Mouse (Mus musculus) cerebellum, adult 2 months (tissue): ENCODE measurements around the gene Trim2. TPM values are rescaled to one million over a fixed set of nuclear protein-coding genes. Genes with fewer than 3 reads are reported as not detected.

Experiments
- DNase-seq, 2 experiments: peaks; one replicate each; pipeline ENCODE4 v3.0.0; 2021
- H3K27ac ChIP-seq: fragments of 200-500 bp; 2 replicates; pipeline ENCODE4 v1.5.1; 2012; ENCODE audit warnings: low read length, control low read depth, inconsistent platforms; ENCODE audit not compliant: insufficient read depth
- H3K27me3 ChIP-seq: fragments of 200-500 bp; 2 replicates; pipeline ENCODE4 v1.6.1; 2012; ENCODE audit warnings: inconsistent platforms, mild to moderate bottlenecking, low read length, moderate library complexity; ENCODE audit not compliant: control insufficient read depth, insufficient read depth
- H3K4me1 ChIP-seq: fragments of 200-500 bp; 2 replicates; pipeline ENCODE4 v1.6.1; 2011; ENCODE audit warnings: low read length; ENCODE audit not compliant: control insufficient read depth, insufficient read depth
- H3K4me3 ChIP-seq: fragments of 200-500 bp; replicated peaks from 2 replicates; pipeline ENCODE3; 2011; ENCODE audit warnings: mild to moderate bottlenecking, low read depth, low read length, control low read depth; ENCODE audit not compliant: insufficient read depth
- CTCF ChIP-seq: fragments of 200-500 bp; IDR thresholded peaks from 2 replicates; pipeline ENCODE4 v1.5.1; 2011; ENCODE audit warnings: low read depth, mild to moderate bottlenecking, control low read depth, low read length, moderate library complexity, borderline replicate concordance; ENCODE audit not compliant: insufficient read depth
- POLR2A ChIP-seq: fragments of 200-500 bp; IDR thresholded peaks from 2 replicates; pipeline ENCODE4 v1.6.1; 2011; ENCODE audit warnings: low read length, control low read depth, borderline replicate concordance; ENCODE audit not compliant: insufficient read depth
- WGBS: fragments of 180-500 bp; shearing (Covaris S2); methylation state at CpG from one replicate; pipeline ENCODE4 v1.1.7; 2018; 5-methylcytosine and 5-hydroxymethylcytosine counted together
- polyA plus RNA-seq: library from polyadenylated mRNA; depleted of rRNA; stranded (reverse); fragments of >200 nt; gene quantifications from 2 replicates; pipeline ENCODE4 v1.2.3, GENCODE M21; 2012; rRNA removed

Gene Trim2
- 120 and 129 TPM in 2 replicates for polyA plus RNA-seq

GRCm38 (mm10) chr3:84306777-84307176, at the start of gene Trim2:
TSS of gene Trim2 (minus strand) at chr3:84306877.
- Histone ChIP-seq H3K4me3 (no peak within 1 kb of the TSS), H3K4me1 (peaks cover 3% of the 10 kb centered on the region; the same call in 1 of the 2 replicates), H3K27me3 (no peaks in the 10 kb centered on the region), H3K27ac (no peak within 1 kb of the TSS)
- TF ChIP-seq CTCF (no peak), POLR2A (no peak)
- 98% methylated on average over 3 of the region's 3 CpGs for WGBS
- DNase-seq = no peak

GRCm38 (mm10) chr3:84355930-84356689, 49.4 kb upstream of the Trim2 start:
- no peak for DNase-seq
- H3K27ac ChIP-seq = no peak overlapping the region
- no peak overlapping the region for H3K4me3 ChIP-seq
- H3K27me3 ChIP-seq = no peaks in the 10 kb centered on the region
- no peak for TF ChIP-seq CTCF
- WGBS = 52% methylated on average over 12 of the region's 12 CpGs
- no peaks in the 10 kb centered on the region for H3K4me1 ChIP-seq

- TF ChIP-seq POLR2A (no peak), CTCF (peak; percentile 85)
- 56% methylated on average over 5 of the region's 5 CpGs for WGBS
- peak; percentile 46 to 68 for DNase-seq
- H3K4me1 ChIP-seq = no peaks in the 10 kb centered on the region
- no peak overlapping the region for H3K4me3 ChIP-seq
- H3K27me3 ChIP-seq = no peaks in the 10 kb centered on the region
- H3K27ac ChIP-seq = no peak overlapping the region
Measured at GRCm38 (mm10) chr3:84352353-84353034, 45.8 kb upstream of the Trim2 start.

- no peaks in the 10 kb centered on the region for H3K4me1 ChIP-seq
- no peaks in the 10 kb centered on the region for H3K27me3 ChIP-seq
- no peak overlapping the region for H3K4me3 ChIP-seq
- DNase-seq = no peak
- 79% methylated on average over 6 of the region's 6 CpGs for WGBS
- no peak overlapping the region for H3K27ac ChIP-seq
- TF ChIP-seq POLR2A (no peak), CTCF (no peak)
Measured at GRCm38 (mm10) chr3:84350311-84350710, 43.6 kb upstream of the Trim2 start.

GRCm38 (mm10) chr3:84349771-84350170, 43.1 kb upstream of the Trim2 start:
- no peak overlapping the region for H3K4me3 ChIP-seq
- no peak for DNase-seq
- TF ChIP-seq POLR2A = no peak
- TF ChIP-seq CTCF = no peak
- H3K27me3 ChIP-seq = no peaks in the 10 kb centered on the region
- H3K27ac ChIP-seq = no peak overlapping the region
- no peaks in the 10 kb centered on the region for H3K4me1 ChIP-seq
- WGBS = 94% methylated on average over 10 of the region's 10 CpGs

- Histone ChIP-seq H3K27ac (no peak overlapping the region), H3K4me1 (no peaks in the 10 kb centered on the region), H3K4me3 (no peak overlapping the region), H3K27me3 (no peaks in the 10 kb centered on the region)
- WGBS = 77% methylated on average over 4 of the region's 4 CpGs
- DNase-seq = no peak
- TF ChIP-seq POLR2A (no peak), CTCF (no peak)
Measured at GRCm38 (mm10) chr3:84347426-84347825, 40.7 kb upstream of the Trim2 start.

GRCm38 (mm10) chr3:84346456-84347150, 39.9 kb upstream of the Trim2 start:
- no peak for DNase-seq
- WGBS = 40% methylated on average over 10 of the region's 10 CpGs
- no peaks in the 10 kb centered on the region for H3K4me1 ChIP-seq
- no peak overlapping the region for H3K27ac ChIP-seq
- no peaks in the 10 kb centered on the region for H3K27me3 ChIP-seq
- TF ChIP-seq CTCF (no peak), POLR2A (no peak)
- no peak overlapping the region for H3K4me3 ChIP-seq
